In genomic region chr6:86128504-86128903, GRCm38 (mm10) we compare ENCODE assay signal across 9 mouse cellular contexts.
DNase-seq lines count a peak whose midpoint lies in the region; ATAC-seq lines count a peak whose summit lies in the region.
"Had no signal": no experiment of that assay in that cellular context is flagged by ENCODE, and none has a peak within 500 bp of the region (broad histone marks: within the 10 kb centered on the region; RNA-seq: fewer than 3 reads in every experiment).

No protein-coding gene starts in this region.

- H3K36me3 ChIP-seq in hindbrain, embryonic 11.5 days (ENCODE audit: control insufficient read depth, insufficient read depth, low read length) = no peaks in the 10 kb centered on the region
- H3K36me3 ChIP-seq in hindbrain, embryonic 14.5 days (replicated peaks; ENCODE audit: control insufficient read depth, insufficient read depth) = no peaks in the 10 kb centered on the region
- no peaks in the 10 kb centered on the region for H3K36me3 ChIP-seq in embryonic facial prominence, embryonic 10.5 days (replicated peaks)

- H3K4me3 ChIP-seq in hindbrain, embryonic 11.5 days (ENCODE audit: low read depth, low read length) = no peak overlapping the region
- no peak overlapping the region for H3K4me3 ChIP-seq in hindbrain, embryonic 14.5 days (replicated peaks; ENCODE audit: low read length)
- no peak overlapping the region for H3K4me3 ChIP-seq in embryonic facial prominence, embryonic 10.5 days
- H3K4me3 ChIP-seq: erythroblast, embryonic 14.5 days had no signal

- 55% methylated on average over 4 of the region's 4 CpGs for WGBS in hindbrain, embryonic 11.5 days
- WGBS in hindbrain, embryonic 14.5 days = 41% methylated on average over 4 of the region's 4 CpGs
- WGBS in embryonic facial prominence, embryonic 10.5 days = 56% methylated on average over 4 of the region's 4 CpGs

- intact Hi-C loops in gastrocnemius, postnatal 14 days (cut with DNase I; ENCODE audit: low total_unique reads) = loop anchor here (5.0 kb wide), 1 partner anchor 234 kb away; no protein-coding TSS in a partner anchor

- no peak overlapping the region for H3K27ac ChIP-seq in hindbrain, embryonic 11.5 days (ENCODE audit: low read depth, low read length)
- H3K27ac ChIP-seq in hindbrain, embryonic 14.5 days = no peak overlapping the region
- no peak overlapping the region for H3K27ac ChIP-seq in embryonic facial prominence, embryonic 10.5 days (replicated peaks)

- H3K27me3 ChIP-seq in hindbrain, embryonic 11.5 days (ENCODE audit: control insufficient read depth, insufficient read depth, low read length) = no peaks in the 10 kb centered on the region
- no peaks in the 10 kb centered on the region for H3K27me3 ChIP-seq in hindbrain, embryonic 14.5 days (ENCODE audit: control insufficient read depth, insufficient read depth, low read length)
- no peaks in the 10 kb centered on the region for H3K27me3 ChIP-seq in embryonic facial prominence, embryonic 10.5 days (replicated peaks; ENCODE audit: low read depth, poor library complexity, severe bottlenecking)

- H3K4me2 ChIP-seq in hindbrain, embryonic 11.5 days (replicated peaks; ENCODE audit: low read depth, low read length) = no peak overlapping the region
- no peak overlapping the region for H3K4me2 ChIP-seq in hindbrain, embryonic 14.5 days (replicated peaks)

- H3K9ac ChIP-seq in hindbrain, embryonic 11.5 days (ENCODE audit: low read depth, low read length) = 0 out of 2 replicates have a peak overlapping the region, but pooled peaks have one; percentile 4
- H3K9ac ChIP-seq in hindbrain, embryonic 14.5 days = no peak overlapping the region

- H3K9me3 ChIP-seq in hindbrain, embryonic 11.5 days (ENCODE audit: control insufficient read depth, low read length) = no peaks in the 10 kb centered on the region
- H3K9me3 ChIP-seq in hindbrain, embryonic 14.5 days (ENCODE audit: control insufficient read depth, low read length) = no peaks in the 10 kb centered on the region
- no peaks in the 10 kb centered on the region for H3K9me3 ChIP-seq in embryonic facial prominence, embryonic 10.5 days

- H3K4me1 ChIP-seq in hindbrain, embryonic 11.5 days (replicated peaks; ENCODE audit: control insufficient read depth, insufficient read depth, low read length) = no peaks in the 10 kb centered on the region
- H3K4me1 ChIP-seq in hindbrain, embryonic 14.5 days (replicated peaks; ENCODE audit: control insufficient read depth, insufficient read depth, low read length) = no peaks in the 10 kb centered on the region
- H3K4me1 ChIP-seq in embryonic facial prominence, embryonic 10.5 days = peaks cover 6% of the 10 kb centered on the region; the same call in 1 of the 2 replicates

- DNase-seq in hindbrain, embryonic 11.5 days (ENCODE audit: low spot score) = peak; percentile 25
- DNase-seq in hindbrain, embryonic 14.5 days (ENCODE audit: low spot score) = no peak
- DNase-seq in B cell, adult 2 months = peak; percentile 15 to 20
- peak; percentile 16 for DNase-seq in Muller cell, postnatal 12 days (ENCODE audit: inconsistent ontology term)
- DNase-seq in embryonic facial prominence, embryonic 10.5 days (ENCODE audit: low spot score) = peak; percentile 17
- DNase-seq in natural killer cell, adult 2 months (ENCODE audit: low spot score in 2 of 2) = peak; percentile 16 to 19
- no peak for DNase-seq in gastrocnemius, postnatal 14 days

- no peak for ATAC-seq in hindbrain, embryonic 11.5 days (ENCODE audit: low FRiP score)
- no peak for ATAC-seq in hindbrain, embryonic 14.5 days (ENCODE audit: low FRiP score)
- no peak for ATAC-seq in activated CD4-positive, CD25-positive, alpha-beta regulatory T cell, adult 4 months

Comparison
In these comparisons a context has a peak if more than half of its experiments do, and no peak if none do; other contexts are left out.
1. DNase-seq: peak in hindbrain, embryonic 11.5 days (single experiment), B cell, adult 2 months (2 of 2), Muller cell, postnatal 12 days (single experiment), embryonic facial prominence, embryonic 10.5 days (single experiment) and natural killer cell, adult 2 months (2 of 2); none in hindbrain, embryonic 14.5 days (single experiment) and gastrocnemius, postnatal 14 days (single experiment).